Mouse (Mus musculus) liver, adult 2 months (tissue): ENCODE results near the gene BC035044.

Experiments
- CTCF ChIP-seq: fragments of 200-500 bp; IDR thresholded peaks from 2 replicates; pipeline ENCODE4 v1.5.1; 2011; ENCODE audit warnings: low read depth, low read length, control low read depth
- POLR2A ChIP-seq: fragments of 200-500 bp; IDR thresholded peaks from 2 replicates; pipeline ENCODE4 v1.6.1; 2011; ENCODE audit warnings: low read length, control low read depth; ENCODE audit not compliant: insufficient read depth; ENCODE audit errors: extremely low read depth

DNA sequence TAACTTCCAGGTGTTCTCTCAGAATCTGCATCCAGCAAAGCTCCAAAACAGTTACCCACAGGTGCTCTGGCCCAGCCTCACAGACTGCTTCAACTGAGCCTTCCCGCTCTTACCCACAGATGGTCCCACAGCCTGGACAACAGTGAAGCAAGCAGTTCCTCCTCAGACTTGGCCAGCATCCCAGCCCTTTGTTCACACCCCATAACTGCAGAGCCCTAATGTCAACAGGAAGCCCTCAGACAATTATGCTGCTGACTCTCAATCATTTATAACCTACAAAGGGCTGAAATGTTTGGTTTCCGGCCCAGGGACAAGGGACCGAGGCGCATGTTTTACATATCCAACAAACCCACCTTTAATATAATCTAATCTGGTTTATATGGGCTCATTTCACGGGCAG is 34.7 kb downstream of the BC035044 start:
- TF ChIP-seq POLR2A (no peak), CTCF (no peak)
